Comparison of ENCODE assay signal across 9 mouse cellular contexts in genomic region chr5:139750535-139750934, GRCm38 (mm10). TPM values are rescaled to one million over a fixed set of nuclear protein-coding genes. Genes with fewer than 3 reads are reported as not detected.
DNase-seq lines count a peak whose midpoint lies in the region; ATAC-seq and TF ChIP-seq lines count a peak whose summit lies in the region.
"Had no signal": no experiment of that assay in that cellular context is flagged by ENCODE, and none has a peak within 500 bp of the region (broad histone marks: within the 10 kb centered on the region; RNA-seq: fewer than 3 reads in every experiment).

No protein-coding gene starts in this region.

- TF ChIP-seq CTCF in cerebellum, adult 2 months (IDR thresholded peaks at IDR 0.05; ENCODE audit: borderline replicate concordance, insufficient read depth, low read depth, low read length) = peak; percentile 91
- TF ChIP-seq CTCF in cortical plate, adult 2 months (IDR thresholded peaks at IDR 0.05; ENCODE audit: extremely low read depth, insufficient read depth, low read length) = peak; percentile 81

- no peaks in the 10 kb centered on the region for H3K27me3 ChIP-seq in cerebellum, adult 2 months (ENCODE audit: control insufficient read depth, insufficient read depth, low read length)
- H3K27me3 ChIP-seq: Patski had no signal

- no peaks in the 10 kb centered on the region for H3K4me1 ChIP-seq in cerebellum, adult 2 months (ENCODE audit: control insufficient read depth, insufficient read depth, low read length)
- H3K4me1 ChIP-seq in cortical plate, adult 2 months (ENCODE audit: control insufficient read depth, insufficient read depth, low read length) = no peaks in the 10 kb centered on the region

- H3K27ac ChIP-seq in cerebellum, adult 2 months (ENCODE audit: insufficient read depth, low read length) = no peak overlapping the region
- H3K27ac ChIP-seq in cortical plate, adult 2 months (ENCODE audit: insufficient read depth, low read length) = no peak overlapping the region

- ATAC-seq in megakaryocyte, adult 5-6 weeks (ENCODE audit: poor library complexity, severe bottlenecking) = peak; percentile 69
- ATAC-seq: Patski had no signal

- DNase-seq in cerebellum, adult 2 months = peak; percentile 45 to 72
- DNase-seq in cerebellum, adult 9-11 months = no peak
- DNase-seq in Muller cell, postnatal 12 days (ENCODE audit: inconsistent ontology term) = peak; percentile 51
- peak; percentile 40 for DNase-seq in gastrocnemius, postnatal 25 days
- DNase-seq in kidney, postnatal 4 days = peak; percentile 81 to 82
- DNase-seq in skeletal muscle tissue, adult 2 months (ENCODE audit: low read depth, low spot score) = peak; percentile 45

- no peak for TF ChIP-seq POLR2A in cerebellum, adult 2 months (IDR thresholded peaks at IDR 0.05; ENCODE audit: borderline replicate concordance, insufficient read depth, low read length)
- TF ChIP-seq POLR2A in cortical plate, adult 2 months (IDR thresholded peaks at IDR 0.05; ENCODE audit: extremely low read depth, insufficient read depth, low read length) = no peak

- H3K4me3 ChIP-seq in cerebellum, adult 2 months (replicated peaks; ENCODE audit: insufficient read depth, low read depth, low read length) = no peak overlapping the region
- H3K4me3 ChIP-seq in cortical plate, adult 2 months (ENCODE audit: insufficient read depth, low read length) = no peak overlapping the region

RNA-seq across cellular contexts. Expression of gene Micall2, which starts 14.4 kb away (rescaled TPM):
- 2.6 and 2.7 TPM in 2 replicates for polyA plus RNA-seq in cerebellum, adult 2 months (2012; rRNA removed)
- 1.4 and 1.5 TPM in 2 replicates for polyA plus RNA-seq in cortical plate, adult 2 months (2012; rRNA removed)
- total RNA-seq in gastrocnemius, postnatal 25 days (2021) = 1 to 10 TPM in 1 of 2 experiments, under 1 TPM in 1; 0.64 to 1.3 TPM
- total RNA-seq in megakaryocyte, adult 5-6 weeks (2015) = 5.4 and 7.0 TPM in 2 replicates
- 1.8 and 2.9 TPM in 2 replicates for total RNA-seq in megakaryocyte, adult 5-6 weeks (2017)

RNA-seq across cellular contexts. Expression of gene Ints1, which starts 24.9 kb away (rescaled TPM):
- 64.4 and 70.8 TPM in 2 replicates for polyA plus RNA-seq in cerebellum, adult 2 months (2012; rRNA removed)
- 66.5 and 68.5 TPM in 2 replicates for polyA plus RNA-seq in cortical plate, adult 2 months (2012; rRNA removed)
- 10 to 100 TPM; 25.6 to 32.1 TPM for total RNA-seq in gastrocnemius, postnatal 25 days (2021)
- total RNA-seq in megakaryocyte, adult 5-6 weeks (2015) = 25.5 and 41.7 TPM in 2 replicates
- 15.9 and 31.2 TPM in 2 replicates for total RNA-seq in megakaryocyte, adult 5-6 weeks (2017)

RNA-seq across cellular contexts. Expression of gene Mafk, which starts 40.8 kb away (rescaled TPM):
- polyA plus RNA-seq in cerebellum, adult 2 months (2012; rRNA removed) = 6.8 and 7.8 TPM in 2 replicates
- 7.6 and 7.9 TPM in 2 replicates for polyA plus RNA-seq in cortical plate, adult 2 months (2012; rRNA removed)
- 10 to 100 TPM; 12.9 to 17.5 TPM for total RNA-seq in gastrocnemius, postnatal 25 days (2021)
- 9.7 and 10.1 TPM in 2 replicates for total RNA-seq in megakaryocyte, adult 5-6 weeks (2015)
- 18.2 and 20.9 TPM in 2 replicates for total RNA-seq in megakaryocyte, adult 5-6 weeks (2017)
